Mouse (Mus musculus) hindbrain, postnatal 0 days (tissue): ENCODE measurements at regions not wholly inside any gene's neighbourhood (a gene's known extent, or its start where the extent isn't known, plus 50 kb on each side); places are given as distances from the start of the nearest gene placed in this dataset.

Experiments
- ATAC-seq: fragments of 200-750 bp; cut with Nextera tagmentation; 2 replicates; pipeline ENCODE4 v1.8.0; 2017; ENCODE audit warnings: mild to moderate bottlenecking, moderate TSS enrichment, moderate library complexity
- DNase-seq: peaks from one replicate; pipeline ENCODE4 v3.0.0-alpha.2; 2015; ENCODE audit warnings: low spot score
- H3K27ac ChIP-seq: fragments of 300-500 bp; sonication (generic); 2 replicates; pipeline ENCODE4 v1.5.1; 2014; ENCODE audit warnings: mild to moderate bottlenecking
- H3K27me3 ChIP-seq: fragments of 300-500 bp; sonication (generic); 2 replicates; pipeline ENCODE4 v1.6.1; 2014; ENCODE audit warnings: low read length, mixed read lengths; ENCODE audit not compliant: insufficient read depth
- H3K36me3 ChIP-seq: fragments of 300-500 bp; sonication (generic); 2 replicates; pipeline ENCODE4 v1.6.1; 2014; ENCODE audit warnings: low read length, mixed read lengths; ENCODE audit not compliant: insufficient read depth
- H3K4me1 ChIP-seq: fragments of 300-500 bp; sonication (generic); 2 replicates; pipeline ENCODE4 v1.6.1; 2014; ENCODE audit warnings: antibody characterized with exemption, low read length, mixed read lengths; ENCODE audit not compliant: insufficient read depth
- H3K4me2 ChIP-seq: fragments of 300-500 bp; sonication (generic); 2 replicates; pipeline ENCODE4 v1.6.1; 2014; ENCODE audit warnings: low read depth, mild to moderate bottlenecking, low read length, moderate library complexity, mixed read lengths
- H3K4me3 ChIP-seq: fragments of 300-500 bp; sonication (generic); 2 replicates; pipeline ENCODE4 v1.5.1; 2014; ENCODE audit warnings: low read length
- H3K9ac ChIP-seq: fragments of 300-500 bp; sonication (generic); replicated peaks from 2 replicates; pipeline ENCODE4 v1.6.1; 2014; ENCODE audit warnings: mild to moderate bottlenecking, low read length, moderate library complexity, mixed read lengths
- H3K9me3 ChIP-seq: fragments of 300-500 bp; sonication (generic); 2 replicates; pipeline ENCODE4 v1.6.1; 2016; ENCODE audit warnings: low read length, mixed read lengths
- CTCF ChIP-seq: IDR thresholded peaks from 2 replicates; pipeline ENCODE4 v1.5.1; 2016; ENCODE audit warnings: antibody characterized with exemption, control low read depth, low read depth
- WGBS: fragments of 180-500 bp; shearing (Covaris S2); extraction: QIAGEN DNeasy Blood & Tissue Kit; methylation state at CpG from one replicate; pipeline ENCODE4 v1.1.7; 2014; 5-methylcytosine and 5-hydroxymethylcytosine counted together

- Histone ChIP-seq H3K27ac (no peak overlapping the region), H3K36me3 (no peaks in the 10 kb centered on the region), H3K9me3 (no peaks in the 10 kb centered on the region), H3K4me3 (no peak overlapping the region), H3K9ac (no peak overlapping the region), H3K4me2 (no peak overlapping the region), H3K27me3 (no peaks in the 10 kb centered on the region), H3K4me1 (no peaks in the 10 kb centered on the region)
- ATAC-seq (no peak), DNase-seq (no peak)
- no peak for TF ChIP-seq CTCF
- WGBS, result 86% methylated on average over 3 of the region's 3 CpGs
Observed at GRCm38 (mm10) chr11:112346089-112346488, 435.9 kb upstream of the Sox9 start.

- WGBS, result 78% methylated on average over 7 of the region's 7 CpGs
- Histone ChIP-seq H3K27me3 (no peaks in the 10 kb centered on the region), H3K27ac (no peak overlapping the region), H3K4me2 (no peak overlapping the region), H3K9ac (no peak overlapping the region), H3K9me3 (no peaks in the 10 kb centered on the region), H3K36me3 (no peaks in the 10 kb centered on the region), H3K4me3 (no peak overlapping the region), H3K4me1 (no peaks in the 10 kb centered on the region)
- DNase-seq (no peak), ATAC-seq (no peak)
- TF ChIP-seq CTCF, result no peak
Observed at GRCm38 (mm10) chr11:112346532-112346931, 435.5 kb upstream of the Sox9 start.

GRCm38 (mm10) chr11:112355311-112355710 lies 426.7 kb upstream of the Sox9 start:
- no peak overlapping the region for H3K9ac ChIP-seq
- H3K4me3 ChIP-seq, result no peak overlapping the region
- no peak for TF ChIP-seq CTCF
- no peaks in the 10 kb centered on the region for H3K27me3 ChIP-seq
- H3K4me1 ChIP-seq, result no peaks in the 10 kb centered on the region
- no peaks in the 10 kb centered on the region for H3K36me3 ChIP-seq
- no peak overlapping the region for H3K4me2 ChIP-seq
- DNase-seq (peak; percentile 18), ATAC-seq (peak; percentile 84)
- no peaks in the 10 kb centered on the region for H3K9me3 ChIP-seq
- WGBS, result 66% methylated on average over 3 of the region's 3 CpGs
- H3K27ac ChIP-seq, result 0 out of 2 replicates have a peak overlapping the region, but pooled peaks have one; percentile 36

GRCm38 (mm10) chr11:112366715-112367114 lies 415.3 kb upstream of the Sox9 start:
- DNase-seq (no peak), ATAC-seq (no peak)
- H3K27ac ChIP-seq, result no peak overlapping the region
- 85% methylated on average over 4 of the region's 4 CpGs for WGBS
- no peaks in the 10 kb centered on the region for H3K36me3 ChIP-seq
- H3K4me2 ChIP-seq, result no peak overlapping the region
- H3K27me3 ChIP-seq, result no peaks in the 10 kb centered on the region
- H3K4me1 ChIP-seq, result no peaks in the 10 kb centered on the region
- H3K9ac ChIP-seq, result no peak overlapping the region
- H3K9me3 ChIP-seq, result no peaks in the 10 kb centered on the region
- no peak for TF ChIP-seq CTCF
- no peak overlapping the region for H3K4me3 ChIP-seq

GRCm38 (mm10) chr11:112370941-112371340 lies 411.1 kb upstream of the Sox9 start:
- ATAC-seq (no peak), DNase-seq (no peak)
- WGBS, result 87% methylated on average over 4 of the region's 4 CpGs
- Histone ChIP-seq H3K4me3 (no peak overlapping the region), H3K36me3 (no peaks in the 10 kb centered on the region), H3K27me3 (no peaks in the 10 kb centered on the region), H3K9me3 (no peaks in the 10 kb centered on the region), H3K27ac (no peak overlapping the region), H3K4me2 (no peak overlapping the region), H3K9ac (no peak overlapping the region), H3K4me1 (0 out of 2 replicates have a peak, but pooled peaks cover 2% of the 10 kb centered on the region)
- no peak for TF ChIP-seq CTCF

- WGBS, result 88% methylated on average over 3 of the region's 3 CpGs
- Histone ChIP-seq H3K27ac (no peak overlapping the region), H3K4me2 (no peak overlapping the region), H3K9ac (no peak overlapping the region), H3K9me3 (no peaks in the 10 kb centered on the region), H3K4me1 (no peaks in the 10 kb centered on the region), H3K27me3 (no peaks in the 10 kb centered on the region), H3K36me3 (no peaks in the 10 kb centered on the region), H3K4me3 (no peak overlapping the region)
- ATAC-seq (no peak), DNase-seq (no peak)
- no peak for TF ChIP-seq CTCF
Observed at GRCm38 (mm10) chr11:112400069-112400468, 382.0 kb upstream of the Sox9 start.

GRCm38 (mm10) chr11:112407681-112408080 lies 374.3 kb upstream of the Sox9 start:
- H3K36me3 ChIP-seq, result no peaks in the 10 kb centered on the region
- H3K9ac ChIP-seq, result no peak overlapping the region
- ATAC-seq (no peak), DNase-seq (no peak)
- no peaks in the 10 kb centered on the region for H3K27me3 ChIP-seq
- H3K4me1 ChIP-seq, result no peaks in the 10 kb centered on the region
- no peak overlapping the region for H3K4me2 ChIP-seq
- H3K9me3 ChIP-seq, result no peaks in the 10 kb centered on the region
- no peak overlapping the region for H3K4me3 ChIP-seq
- TF ChIP-seq CTCF, result no peak
- H3K27ac ChIP-seq, result no peak overlapping the region
- WGBS, result 92% methylated on average over 8 of the region's 8 CpGs
